Mouse (Mus musculus) thymus, adult 2 months (tissue): Measurements from ENCODE around the gene Scd1. TPM values are rescaled to one million over a fixed set of nuclear protein-coding genes. Genes with fewer than 3 reads are reported as not detected.
A peak's percentile ranks its signal among the peaks of the same experiment; 100 is the strongest.

Experiments used
- DNase-seq: peaks from one replicate; pipeline ENCODE4 v3.0.0; 2021
- H3K27ac ChIP-seq: fragments of 200-500 bp; 2 replicates; pipeline ENCODE4 v1.5.1; 2012; ENCODE audit warnings: low read length, control low read depth; ENCODE audit not compliant: control insufficient read depth, insufficient read depth
- H3K27me3 ChIP-seq: fragments of 200-500 bp; 2 replicates; pipeline ENCODE4 v1.6.1; 2012; ENCODE audit warnings: mild to moderate bottlenecking, low read length, moderate library complexity, mixed read lengths; ENCODE audit not compliant: control insufficient read depth, insufficient read depth
- H3K36me3 ChIP-seq: fragments of 200-500 bp; 2 replicates; pipeline ENCODE4 v1.6.1; 2012; ENCODE audit warnings: mild to moderate bottlenecking, low read length, moderate library complexity; ENCODE audit not compliant: control insufficient read depth, insufficient read depth
- H3K4me1 ChIP-seq: fragments of 200-500 bp; replicated peaks from 2 replicates; pipeline ENCODE4 v1.6.1; 2012; ENCODE audit warnings: low read length; ENCODE audit not compliant: control insufficient read depth, insufficient read depth
- H3K4me3 ChIP-seq: fragments of 200-500 bp; 2 replicates; pipeline ENCODE4 v1.5.1; 2012; ENCODE audit warnings: mild to moderate bottlenecking, low read length, control low read depth, moderate library complexity; ENCODE audit not compliant: control insufficient read depth, insufficient read depth
- CTCF ChIP-seq: fragments of 200-500 bp; IDR thresholded peaks from 2 replicates; pipeline ENCODE4 v1.5.1; 2012; ENCODE audit warnings: mild to moderate bottlenecking, control low read depth, low read length, moderate library complexity, borderline replicate concordance; ENCODE audit not compliant: control insufficient read depth, poor library complexity, insufficient read depth; ENCODE audit errors: extremely low read depth
- POLR2A ChIP-seq: fragments of 200-500 bp; IDR thresholded peaks from 2 replicates; pipeline ENCODE4 v1.6.1; 2012; ENCODE audit warnings: mild to moderate bottlenecking, low read length, control low read depth, moderate library complexity; ENCODE audit not compliant: control insufficient read depth, poor library complexity, insufficient read depth; ENCODE audit errors: extremely low read depth
- WGBS: fragments of 180-500 bp; shearing (Covaris S2); methylation state at CpG from one replicate; pipeline ENCODE4 v1.1.7; 2018; 5-methylcytosine and 5-hydroxymethylcytosine counted together
- polyA plus RNA-seq: library from polyadenylated mRNA; depleted of rRNA; stranded (reverse); fragments of >200 nt; gene quantifications from 2 replicates; pipeline ENCODE4 v1.2.3, GENCODE M21; 2012; rRNA removed

Gene Scd1
- 776 and 1,634 TPM in 2 replicates for polyA plus RNA-seq

DNA sequence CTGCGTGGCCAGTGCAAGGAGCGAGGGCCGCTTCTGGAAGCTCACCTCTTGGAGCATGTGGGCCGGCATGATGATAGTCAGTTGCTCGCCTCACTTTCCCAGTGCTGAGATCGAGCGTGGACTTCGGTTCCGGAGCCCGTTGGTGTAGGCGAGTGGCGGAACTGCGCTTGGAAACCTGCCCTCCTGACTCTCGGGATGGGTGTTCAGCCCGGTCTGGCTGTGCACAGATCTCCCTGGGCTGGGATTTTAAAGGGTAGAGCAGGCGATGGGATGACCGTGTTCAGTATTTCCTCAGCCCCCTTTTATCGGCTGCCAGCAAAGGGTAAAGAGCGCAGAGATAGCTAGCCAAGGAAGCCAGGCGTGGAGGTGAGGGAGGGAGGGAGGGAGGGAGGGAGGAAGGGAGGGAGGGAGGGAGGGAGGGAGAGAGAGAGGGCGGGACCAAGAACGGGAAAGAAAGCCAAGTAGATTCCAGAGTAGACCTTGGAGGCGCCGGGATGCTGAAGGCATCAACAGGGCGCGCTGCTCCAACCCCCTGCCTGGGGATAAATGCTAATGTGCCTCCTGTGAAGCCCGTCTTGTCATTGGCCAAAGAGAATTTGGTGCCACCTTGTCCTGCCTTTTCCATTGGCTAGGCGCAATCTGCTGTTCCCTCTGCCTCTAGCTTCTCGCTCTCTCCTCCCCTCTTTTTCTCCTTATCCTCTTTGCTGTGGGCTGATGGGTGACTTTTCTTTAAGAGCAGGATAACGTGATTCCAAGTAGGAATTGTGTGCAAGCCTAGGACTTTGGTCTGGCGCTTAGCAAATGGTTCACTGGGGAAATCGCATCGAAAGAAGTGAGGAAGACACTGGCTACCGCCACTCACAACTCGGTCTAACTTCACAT, at the start of gene Scd1:
Scd1 (minus strand) TSS at position 539 of the 882 bp plus-strand sequence.
- peak within 1 kb of the TSS; percentile 19 for H3K4me3 ChIP-seq
- DNase-seq = no peak
- H3K4me1 ChIP-seq = peaks cover 7% of the 10 kb centered on the region
- TF ChIP-seq CTCF = no peak
- no peak for TF ChIP-seq POLR2A
- no peak within 1 kb of the TSS for H3K27ac ChIP-seq
- no peaks in the 10 kb centered on the region; the same call in 1 of the 2 replicates for H3K27me3 ChIP-seq
- H3K36me3 ChIP-seq = no peaks in the 10 kb centered on the region
- WGBS = 2% methylated on average over 34 of the region's 35 CpGs

DNA sequence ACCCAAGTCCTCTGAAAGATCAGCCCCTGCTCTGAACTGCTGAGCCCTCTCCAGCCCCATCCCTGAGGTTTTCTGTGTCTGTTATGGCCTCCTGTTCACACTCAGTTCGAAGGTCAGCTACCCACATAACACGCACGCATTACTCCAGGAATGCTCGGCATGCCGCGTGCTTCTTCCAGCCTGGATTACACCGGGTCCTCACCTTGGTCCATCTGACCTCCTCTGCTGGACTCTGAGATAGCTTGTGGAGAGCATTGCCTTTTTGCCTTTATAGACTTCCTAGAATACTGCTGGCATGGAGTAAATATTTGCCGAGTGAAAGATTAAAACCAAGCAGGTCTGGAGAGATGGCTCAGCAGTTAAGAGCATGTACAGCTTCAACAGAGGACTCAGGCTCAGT, 47.7 kb upstream of the Scd1 start:
- DNase-seq = no peak
- Histone ChIP-seq H3K27ac (no peak overlapping the region), H3K4me3 (no peak overlapping the region), H3K27me3 (no peaks in the 10 kb centered on the region), H3K4me1 (peaks cover 16% of the 10 kb centered on the region), H3K36me3 (no peaks in the 10 kb centered on the region)
- WGBS = 95% methylated on average over 8 of the region's 8 CpGs
- TF ChIP-seq CTCF = no peak
- no peak for TF ChIP-seq POLR2A

DNA sequence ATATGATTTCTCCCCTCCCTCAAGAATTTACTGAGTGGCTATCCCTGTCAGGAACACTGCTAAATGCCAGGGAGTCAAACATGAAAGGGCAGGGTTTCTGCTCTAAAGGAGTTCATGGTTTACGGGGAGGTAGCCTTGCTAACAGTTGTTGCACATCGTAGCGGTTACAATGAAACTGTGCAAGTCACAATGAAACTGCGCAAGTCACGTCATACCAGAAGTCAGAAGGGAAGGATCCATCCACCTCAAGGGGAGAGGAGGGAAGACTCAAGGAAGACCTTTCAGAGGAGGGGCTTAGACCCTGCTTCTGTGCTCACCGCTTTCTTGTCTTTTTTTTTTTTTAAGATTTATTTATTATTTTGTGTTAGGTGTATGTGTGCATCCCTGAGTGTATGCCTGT, 47.2 kb upstream of the Scd1 start:
- no peak overlapping the region for H3K4me3 ChIP-seq
- H3K27ac ChIP-seq = no peak overlapping the region
- DNase-seq = no peak
- peaks cover 16% of the 10 kb centered on the region for H3K4me1 ChIP-seq
- 96% methylated on average over 6 of the region's 6 CpGs for WGBS
- no peaks in the 10 kb centered on the region for H3K27me3 ChIP-seq
- no peaks in the 10 kb centered on the region for H3K36me3 ChIP-seq
- no peak for TF ChIP-seq POLR2A
- TF ChIP-seq CTCF = no peak

DNA sequence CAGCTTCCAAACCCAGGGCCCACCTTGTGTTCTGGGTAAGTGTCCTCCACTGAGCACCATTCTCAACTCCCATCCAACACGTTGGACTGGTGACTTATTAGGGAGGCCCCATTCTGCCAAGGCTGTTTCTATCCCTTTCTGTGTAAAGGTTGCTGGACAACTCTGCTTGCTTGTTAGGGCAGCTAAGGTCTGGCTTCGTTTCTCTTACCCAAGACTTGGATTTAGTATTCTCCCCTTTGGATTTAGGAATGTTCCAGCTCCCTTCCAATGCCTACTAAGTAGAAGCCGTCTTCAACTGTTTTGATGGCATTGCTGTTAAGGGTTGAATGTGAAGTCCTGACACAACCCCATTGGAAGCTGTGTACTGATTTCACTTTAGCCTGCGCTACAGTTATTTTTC, 40.2 kb upstream of the Scd1 start:
- DNase-seq = no peak
- TF ChIP-seq CTCF = no peak
- TF ChIP-seq POLR2A = no peak
- Histone ChIP-seq H3K36me3 (no peaks in the 10 kb centered on the region), H3K27ac (no peak overlapping the region), H3K27me3 (no peaks in the 10 kb centered on the region), H3K4me1 (no peaks in the 10 kb centered on the region; the same call in 1 of the 2 replicates), H3K4me3 (no peak overlapping the region)
- WGBS = 89% methylated on average over 4 of the region's 4 CpGs

DNA sequence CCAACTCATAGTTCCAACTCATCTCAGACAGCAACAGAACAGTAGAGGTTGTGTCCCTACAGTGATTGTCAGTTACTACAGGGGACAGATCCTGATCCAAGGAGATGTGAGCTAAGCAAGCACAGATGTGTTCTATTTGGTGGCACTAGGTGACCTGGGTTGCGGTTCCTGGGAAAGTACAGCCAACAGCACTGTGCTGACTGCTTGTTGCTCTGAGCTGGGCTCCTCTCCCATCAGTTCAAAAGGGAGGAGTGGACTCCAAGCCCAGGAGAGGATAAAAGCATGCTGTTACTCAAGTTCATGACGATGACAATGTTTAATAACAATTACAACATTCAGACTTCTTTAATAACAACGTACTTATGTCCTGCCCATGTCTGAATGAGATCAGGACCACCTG, 38.1 kb upstream of the Scd1 start:
- Histone ChIP-seq H3K36me3 (no peaks in the 10 kb centered on the region), H3K4me1 (no peaks in the 10 kb centered on the region; the same call in 1 of the 2 replicates), H3K4me3 (no peak overlapping the region), H3K27me3 (no peaks in the 10 kb centered on the region), H3K27ac (no peak overlapping the region)
- no peak for DNase-seq
- TF ChIP-seq POLR2A (no peak), CTCF (no peak)
- WGBS = 96% methylated on average over 3 of the region's 3 CpGs

DNA sequence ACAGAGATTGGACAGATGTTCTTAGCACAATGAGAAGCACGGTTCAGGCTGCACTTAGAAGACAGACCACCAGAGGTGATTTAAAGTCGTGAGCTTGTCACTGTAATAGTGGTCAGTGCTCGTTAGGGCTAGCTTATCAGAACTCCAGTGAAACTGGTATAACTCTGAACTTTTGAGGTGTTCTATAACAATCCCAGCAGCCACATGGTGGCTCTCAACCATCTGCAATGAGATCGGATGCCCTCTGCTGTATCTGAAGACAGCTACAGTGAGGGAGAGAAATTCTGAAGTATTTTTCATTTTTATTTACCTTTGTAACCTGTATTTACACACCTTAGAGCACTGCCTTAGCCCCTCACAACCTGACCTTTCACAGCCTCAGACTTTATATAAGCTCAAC, 31.6 kb upstream of the Scd1 start:
- DNase-seq = no peak
- Histone ChIP-seq H3K4me1 (no peaks in the 10 kb centered on the region), H3K27me3 (no peaks in the 10 kb centered on the region), H3K4me3 (no peak overlapping the region), H3K27ac (no peak overlapping the region), H3K36me3 (no peaks in the 10 kb centered on the region)
- WGBS = 33% methylated on average over 4 of the region's 4 CpGs
- TF ChIP-seq POLR2A (no peak), CTCF (no peak)

DNA sequence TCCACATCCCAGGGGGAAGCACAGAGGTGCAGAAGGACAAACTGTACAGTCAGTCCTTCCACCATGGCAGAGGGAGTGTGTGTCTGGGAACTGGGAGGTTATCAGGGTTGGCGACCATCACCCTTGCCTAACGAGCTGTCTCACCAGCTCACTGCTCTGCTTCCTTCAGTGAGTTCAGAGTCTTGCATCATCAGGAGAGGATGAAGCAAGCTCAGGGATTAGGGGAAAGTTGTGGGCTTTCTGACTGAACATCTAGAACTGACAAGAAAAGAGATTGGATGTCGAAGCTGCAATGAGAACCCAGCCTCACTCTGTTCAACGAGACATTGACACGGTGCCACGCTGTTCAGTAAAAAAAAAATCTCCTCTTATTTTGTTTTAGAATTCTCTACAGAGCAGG, 30.3 kb upstream of the Scd1 start:
- WGBS = 83% methylated on average over 6 of the region's 6 CpGs
- Histone ChIP-seq H3K4me1 (no peaks in the 10 kb centered on the region), H3K27ac (no peak overlapping the region), H3K4me3 (no peak overlapping the region), H3K27me3 (no peaks in the 10 kb centered on the region), H3K36me3 (no peaks in the 10 kb centered on the region)
- no peak for DNase-seq
- no peak for TF ChIP-seq POLR2A
- TF ChIP-seq CTCF = no peak
